Mouse (Mus musculus): ENCODE data around the gene 4930505A04Rik.
A peak's percentile ranks its signal among the peaks of the same experiment; 100 is the strongest.

DNA sequence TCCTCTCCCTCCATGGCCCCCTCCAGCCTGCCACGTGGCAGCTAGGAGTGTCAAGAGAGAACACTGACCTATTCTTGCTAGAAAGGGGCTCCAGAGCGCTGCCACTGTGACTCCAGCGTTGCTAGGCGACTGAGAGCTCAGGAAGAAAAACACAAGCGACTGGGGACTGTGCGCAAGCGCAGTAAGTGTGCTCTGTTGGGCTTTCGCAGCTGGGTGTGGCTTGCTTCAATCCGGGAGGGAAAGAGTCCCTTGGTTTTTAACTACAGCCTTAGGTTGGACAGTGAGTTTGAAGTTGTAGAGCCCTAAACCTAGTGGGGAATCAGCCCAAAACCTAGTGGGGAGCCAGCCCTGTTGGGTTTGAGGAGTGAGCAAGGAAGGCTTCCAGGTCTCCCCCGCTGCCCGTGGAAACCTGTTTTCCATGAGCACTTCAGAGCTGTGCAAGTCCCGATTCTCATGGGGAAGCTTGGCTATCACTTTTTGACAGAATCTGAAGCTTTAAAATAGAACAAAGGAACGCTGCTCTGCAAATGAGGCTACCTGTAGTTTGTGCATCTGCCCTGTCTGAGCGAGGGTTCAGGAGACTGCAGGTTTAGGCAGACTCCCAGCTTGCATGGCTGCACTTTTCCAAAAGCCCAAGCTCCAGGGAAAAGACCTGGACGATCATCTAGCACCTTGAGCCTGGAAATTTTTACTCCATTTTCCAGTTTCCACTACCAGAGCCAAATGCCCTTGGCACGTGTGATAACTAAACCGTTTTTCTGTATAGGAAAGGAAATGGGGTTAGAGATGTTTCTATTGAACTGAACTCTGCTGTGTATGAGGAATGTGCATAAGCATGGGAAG is at the start of gene 4930505A04Rik:
- TF ChIP-seq POLR2A (IDR thresholded peaks at IDR 0.05; ENCODE audit: control insufficient read depth, low read depth, low read length) (peak; percentile 72; the same call in 1 of the 2 replicates), CTCF (IDR thresholded peaks at IDR 0.05; ENCODE audit: control insufficient read depth, insufficient read depth, insufficient replicate concordance, low read depth, low read length) (no peak)

Data from testis, adult 2 months (tissue).